Mouse (Mus musculus): ENCODE measurements around the gene Agap1.

The Agap1 gene

DNA sequence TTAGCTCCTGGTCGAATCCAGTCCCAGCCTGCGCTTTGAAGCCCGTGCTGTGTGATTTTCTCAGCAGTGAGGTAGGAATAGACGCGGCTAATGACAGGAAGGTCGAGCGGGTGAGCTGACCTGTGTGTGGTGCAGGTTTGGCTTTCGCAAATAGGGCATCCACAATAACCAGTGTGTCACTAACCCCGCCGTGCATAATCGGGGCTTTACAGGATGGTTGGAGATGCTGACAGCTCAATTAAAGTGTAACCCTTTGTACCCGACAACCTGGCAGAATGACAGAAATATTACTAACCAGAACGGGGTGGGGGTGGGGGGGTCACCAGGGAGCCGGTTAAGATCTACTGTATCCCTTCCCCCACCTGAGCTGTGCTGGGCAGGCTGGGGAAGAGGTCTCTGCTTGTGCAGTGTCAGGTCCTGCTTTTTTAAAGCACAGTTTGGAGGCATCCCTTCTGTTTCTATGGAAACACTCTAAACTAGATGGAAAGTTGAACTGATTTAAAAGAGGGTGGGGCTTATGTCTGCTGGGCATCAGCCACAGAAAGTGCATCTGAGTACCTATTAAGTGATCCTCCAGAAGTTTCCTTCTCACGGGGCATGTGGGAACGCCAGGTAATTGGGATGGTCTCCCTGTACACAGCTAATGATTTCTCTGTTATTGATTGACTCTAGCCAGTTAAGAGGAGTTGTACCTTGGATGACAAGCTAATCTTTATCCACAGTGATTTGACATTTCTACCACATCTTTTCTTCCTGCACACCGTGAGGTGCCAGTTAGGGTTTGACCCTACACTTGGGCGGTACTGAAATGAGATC lies 259.8 kb downstream of the Agap1 start:
- DNase-seq (ENCODE audit: low spot score), result no peak

GRCm38 (mm10) chr1:89716234-89716633 lies 261.6 kb downstream of the Agap1 start:
- no peak for DNase-seq (ENCODE audit: low spot score)

DNA sequence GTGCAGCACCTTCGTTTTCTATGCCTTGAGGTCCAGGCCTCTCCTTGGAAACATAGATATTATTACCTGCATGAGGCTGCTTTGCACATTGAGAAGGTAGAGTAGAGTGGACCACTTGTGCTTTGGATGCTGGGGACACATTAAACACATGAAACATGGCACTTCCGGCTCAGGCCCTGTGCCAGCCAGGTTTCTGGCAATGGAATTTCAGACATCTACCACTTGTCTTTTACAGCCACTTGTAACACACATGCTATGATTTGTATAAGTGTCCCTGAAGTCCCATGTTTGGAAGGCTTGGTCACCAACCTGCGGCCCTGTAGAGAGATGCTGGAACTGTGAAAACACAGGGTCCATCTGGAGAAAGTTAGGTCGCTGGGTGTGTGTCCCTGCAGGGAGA lies 262.5 kb downstream of the Agap1 start:
- no peak for DNase-seq (ENCODE audit: low spot score)

- DNase-seq (ENCODE audit: low spot score), result no peak
These were observed 264.3 kb downstream of the Agap1 start for GRCm38 (mm10) chr1:89718782-89719403.

DNA sequence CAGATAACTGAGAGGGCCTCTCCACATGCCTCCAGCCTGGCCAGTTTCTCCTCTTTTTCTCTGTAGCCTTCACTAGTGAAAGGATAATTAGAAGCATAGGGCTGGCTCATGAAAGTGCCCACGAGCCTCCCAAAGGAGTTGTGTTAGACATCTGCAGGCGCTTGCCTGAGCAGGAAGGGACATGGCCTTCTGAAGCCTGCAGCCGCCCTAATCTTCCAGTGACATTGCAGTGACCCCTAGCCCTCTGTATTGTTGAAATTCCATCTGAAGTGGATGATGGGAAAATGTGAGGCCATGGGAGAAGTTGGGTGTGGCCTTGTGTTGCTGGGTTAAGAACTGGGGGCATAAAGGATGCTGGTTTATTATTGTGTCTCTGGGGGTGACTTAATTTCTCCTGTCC lies 269.5 kb downstream of the Agap1 start:
- DNase-seq (ENCODE audit: low spot score), result no peak

GRCm38 (mm10) chr1:89724555-89724954 lies 269.9 kb downstream of the Agap1 start:
- no peak for DNase-seq (ENCODE audit: low spot score)

DNA sequence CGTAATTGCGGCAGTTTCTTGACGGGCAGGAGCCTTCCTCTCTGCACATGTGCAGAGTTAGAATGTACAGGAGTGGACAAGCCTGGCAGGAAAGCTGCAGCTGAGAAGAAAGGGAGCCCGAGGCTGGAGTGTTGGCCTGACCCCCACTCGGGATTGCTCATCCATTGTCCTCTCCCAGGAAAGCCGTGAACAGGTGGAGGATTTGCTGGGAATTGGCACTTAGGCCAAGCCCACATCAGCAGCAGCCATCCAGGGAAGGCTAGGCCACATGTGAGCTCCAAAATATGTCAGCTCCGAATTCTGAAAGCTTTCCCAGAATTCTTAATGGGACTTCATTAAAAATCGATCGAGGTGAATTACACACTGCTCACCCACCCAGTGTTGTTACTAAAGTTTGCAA lies 270.4 kb downstream of the Agap1 start:
- DNase-seq (ENCODE audit: low spot score), result no peak

DNA sequence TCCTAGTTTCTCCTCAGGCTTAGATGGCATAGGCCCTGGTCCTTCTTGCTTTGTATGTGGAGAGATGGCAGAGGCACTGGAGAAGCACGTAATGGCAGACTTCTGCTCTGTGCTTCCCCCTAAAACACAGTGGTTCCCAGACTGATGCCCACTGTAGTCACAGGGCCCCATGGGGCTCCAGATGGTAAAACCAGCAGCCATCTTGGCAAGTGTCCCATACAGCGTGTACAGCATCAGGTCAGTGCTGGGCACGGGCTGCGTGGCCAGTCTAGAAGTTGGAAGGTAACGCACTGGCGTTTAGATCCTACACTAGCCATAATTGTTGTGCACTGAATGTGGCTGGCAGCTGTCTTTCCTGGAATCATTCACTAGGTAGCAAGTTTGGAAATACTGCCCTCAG lies 273.9 kb downstream of the Agap1 start:
- no peak for DNase-seq (ENCODE audit: low spot score)

GRCm38 (mm10) chr1:89730589-89731195 lies 276.1 kb downstream of the Agap1 start:
- DNase-seq (ENCODE audit: low spot score), result no peak

DNA sequence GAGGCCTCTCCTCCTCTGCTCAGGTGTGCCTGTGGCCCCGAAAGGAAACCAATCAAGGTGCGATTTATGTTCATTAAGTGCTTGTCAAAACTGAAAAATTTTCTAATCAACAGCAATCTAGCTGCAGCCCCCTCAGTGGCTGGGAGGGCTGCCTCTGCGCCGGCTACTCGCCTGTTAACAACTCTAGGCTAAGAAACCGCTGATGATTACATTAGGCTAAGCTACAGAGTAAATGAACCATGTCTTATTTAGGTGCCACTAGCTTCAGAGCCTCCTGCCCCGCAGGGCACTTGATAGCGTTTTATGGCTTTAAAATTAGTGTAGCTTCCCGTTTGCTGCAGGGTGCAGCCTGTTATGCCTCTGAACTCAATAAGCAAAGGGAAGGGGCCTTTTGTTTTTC lies 279.8 kb downstream of the Agap1 start:
- no peak for DNase-seq (ENCODE audit: low spot score)

DNA sequence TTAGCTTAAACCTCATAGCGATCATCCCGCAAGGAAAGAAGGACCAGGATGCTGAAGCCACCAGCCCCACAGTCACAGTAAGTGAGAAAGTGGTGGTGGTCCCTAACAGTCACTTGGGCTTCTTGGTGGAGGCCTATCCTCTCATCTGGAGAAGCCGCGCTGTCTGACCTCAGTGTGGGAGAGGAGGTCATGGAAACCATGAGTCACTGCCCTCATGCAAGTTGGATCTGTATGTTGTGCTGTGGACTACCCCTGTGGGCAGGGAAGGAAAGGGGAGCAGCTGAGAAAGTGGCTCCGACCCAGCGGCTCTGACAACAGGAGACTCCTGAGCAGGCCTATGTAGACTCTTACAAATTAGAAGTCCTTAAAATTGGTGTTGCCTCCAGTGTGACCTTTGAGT lies 280.5 kb downstream of the Agap1 start:
- no peak for DNase-seq (ENCODE audit: low spot score)

DNA sequence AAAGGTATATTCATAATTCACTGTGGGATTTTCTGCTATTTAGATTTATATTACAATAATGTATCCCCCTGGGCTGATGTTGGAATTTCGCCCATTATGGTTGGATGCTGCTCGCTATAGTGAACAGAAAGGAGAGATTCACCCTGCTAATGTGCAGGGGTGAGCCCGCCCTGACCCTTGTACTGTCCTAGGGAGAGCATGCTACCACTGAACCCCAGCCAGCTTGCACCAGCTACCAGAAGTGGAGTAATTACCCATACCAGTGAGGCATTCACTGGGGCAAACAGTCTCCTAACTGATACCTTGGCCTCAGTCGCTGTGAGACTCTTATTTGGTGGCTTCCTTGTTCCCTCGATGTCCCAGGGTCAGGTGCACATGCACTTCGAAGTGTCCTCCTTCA lies 281.4 kb downstream of the Agap1 start:
- no peak for DNase-seq (ENCODE audit: low spot score)

DNA sequence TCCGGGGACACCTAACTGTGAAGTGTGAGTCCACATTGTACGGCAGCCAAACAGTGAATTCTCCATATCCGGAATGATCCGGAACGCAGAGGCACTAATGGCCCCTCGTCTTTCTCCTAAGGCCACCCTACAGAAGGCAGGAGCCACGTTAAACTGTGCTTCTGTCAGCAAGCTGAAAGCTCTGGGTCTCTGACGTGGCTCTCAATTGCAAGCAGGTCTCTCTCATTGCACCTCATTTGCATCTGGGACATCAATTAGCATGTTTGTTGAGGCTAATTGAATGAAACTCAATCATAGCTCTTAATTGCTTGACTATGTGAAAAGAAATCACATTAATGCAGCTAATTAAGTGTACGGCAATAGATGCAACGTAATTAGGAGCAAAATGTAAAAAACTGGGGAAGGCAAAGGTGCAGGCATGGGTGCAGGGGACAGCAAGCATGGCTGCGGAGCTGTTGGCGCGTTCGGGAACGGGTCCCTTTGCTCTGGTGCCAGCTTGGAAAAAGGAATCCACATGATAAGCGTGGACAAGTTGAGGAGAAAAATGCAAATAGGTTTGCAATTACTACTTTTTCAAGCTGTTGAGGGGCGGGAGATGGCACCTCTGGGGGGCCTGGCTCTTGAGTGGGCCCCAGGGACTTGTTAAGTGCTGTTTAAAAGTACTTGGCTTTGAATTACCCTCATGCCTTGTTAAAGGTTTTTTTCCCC lies 284.6 kb downstream of the Agap1 start:
- no peak for DNase-seq (ENCODE audit: low spot score)

DNA sequence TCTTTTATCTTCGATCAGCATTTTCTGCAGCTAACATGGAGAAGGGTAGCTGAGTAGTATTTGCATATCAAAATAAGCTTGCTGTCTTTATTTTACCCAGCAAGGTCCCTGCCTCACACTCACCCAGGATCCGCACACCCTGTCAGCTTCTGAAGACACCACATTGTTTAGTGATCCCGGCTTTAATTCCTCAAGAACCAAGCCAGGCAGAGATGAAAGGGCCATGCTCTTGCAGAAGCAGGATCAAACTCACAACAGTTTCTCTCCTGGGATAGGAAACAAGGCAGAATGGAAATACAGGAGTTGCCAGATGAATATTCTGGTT lies 285.1 kb downstream of the Agap1 start:
- DNase-seq (ENCODE audit: low spot score), result no peak

DNA sequence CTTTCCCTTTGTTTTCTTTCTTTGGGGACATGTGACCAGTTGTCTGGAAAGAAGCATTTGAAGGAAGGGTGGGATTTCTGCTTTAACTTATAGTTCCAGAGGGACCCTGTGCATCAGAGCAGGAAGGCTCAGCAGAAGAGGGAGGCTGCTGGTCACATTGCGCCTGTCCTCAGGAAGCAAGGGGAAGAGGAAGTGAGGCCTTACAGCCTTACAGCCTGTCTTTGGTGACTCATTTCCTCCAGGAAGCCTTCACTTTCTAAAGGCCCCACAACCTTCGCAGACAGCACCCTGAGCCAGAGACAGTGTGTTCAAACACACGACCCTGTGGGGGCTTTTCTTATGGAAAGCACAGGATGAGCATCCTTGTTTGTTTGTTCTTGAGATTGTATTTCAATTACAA lies 287.8 kb downstream of the Agap1 start:
- DNase-seq (ENCODE audit: low spot score), result no peak

GRCm38 (mm10) chr1:89746171-89746570 lies 291.6 kb downstream of the Agap1 start:
- DNase-seq (ENCODE audit: low spot score), result no peak

GRCm38 (mm10) chr1:89749666-89750065 lies 295.1 kb downstream of the Agap1 start:
- DNase-seq (ENCODE audit: low spot score), result no peak

DNA sequence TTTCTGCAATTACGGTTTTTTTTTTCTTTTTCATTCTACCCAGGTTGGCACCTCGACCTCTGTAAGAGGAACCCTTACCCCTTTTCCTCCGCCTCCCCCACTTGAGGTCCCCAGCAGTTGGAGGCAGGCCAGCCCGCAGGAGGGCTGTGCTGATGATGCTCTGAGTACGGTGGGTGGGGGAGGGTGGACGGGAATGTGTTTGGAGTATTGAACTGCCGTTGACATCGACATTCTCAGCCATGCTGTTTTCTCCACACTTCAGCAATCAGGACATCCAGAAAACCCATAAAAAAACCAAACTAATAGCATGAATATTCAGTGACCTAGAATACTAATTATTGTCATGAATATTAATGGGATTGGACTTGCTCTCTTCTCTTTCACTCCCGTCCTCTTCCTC lies 295.9 kb downstream of the Agap1 start:
- DNase-seq (ENCODE audit: low spot score), result no peak

DNA sequence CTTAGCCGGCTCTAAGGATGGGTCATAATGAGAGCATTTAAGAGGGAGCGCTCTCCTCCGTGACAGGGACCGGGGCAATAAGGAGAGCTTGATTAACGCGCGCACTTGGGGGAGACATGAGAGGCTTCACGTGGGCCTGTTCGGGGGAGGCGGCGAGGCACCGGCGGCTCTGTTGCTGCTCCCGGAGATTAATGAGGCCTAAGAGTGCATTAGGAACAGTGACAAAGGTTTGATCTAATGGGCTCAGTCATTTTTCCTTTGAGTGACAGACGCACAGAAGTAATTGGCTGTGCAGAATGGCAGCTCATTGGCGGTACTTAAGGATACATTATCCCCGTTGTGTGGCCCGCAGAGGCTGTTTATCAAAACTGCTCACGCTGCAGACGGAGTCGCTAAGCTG lies 296.3 kb downstream of the Agap1 start:
- no peak for DNase-seq (ENCODE audit: low spot score)

DNA sequence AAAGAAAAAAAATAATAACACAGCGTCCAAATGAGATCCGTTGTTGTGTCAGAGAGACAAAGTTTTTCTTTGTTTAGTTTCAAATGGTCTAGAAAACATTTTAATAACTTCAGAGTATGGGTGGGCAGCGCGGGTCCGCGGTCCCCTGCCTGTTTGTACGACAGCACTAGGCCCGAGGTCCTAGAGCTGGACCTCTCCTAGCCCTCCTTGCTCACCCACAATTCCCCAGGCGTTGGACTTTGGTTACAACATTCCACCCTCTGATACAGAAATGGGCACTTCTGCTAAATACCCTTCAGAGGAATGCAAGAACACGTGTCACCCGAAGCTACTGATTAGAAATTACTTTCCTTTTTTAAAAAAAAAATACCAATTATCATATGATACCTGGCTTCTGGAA lies 296.7 kb downstream of the Agap1 start:
- DNase-seq (ENCODE audit: low spot score), result no peak

- DNase-seq (ENCODE audit: low spot score), result no peak
These were observed 298.1 kb downstream of the Agap1 start for GRCm38 (mm10) chr1:89752659-89753058.

DNA sequence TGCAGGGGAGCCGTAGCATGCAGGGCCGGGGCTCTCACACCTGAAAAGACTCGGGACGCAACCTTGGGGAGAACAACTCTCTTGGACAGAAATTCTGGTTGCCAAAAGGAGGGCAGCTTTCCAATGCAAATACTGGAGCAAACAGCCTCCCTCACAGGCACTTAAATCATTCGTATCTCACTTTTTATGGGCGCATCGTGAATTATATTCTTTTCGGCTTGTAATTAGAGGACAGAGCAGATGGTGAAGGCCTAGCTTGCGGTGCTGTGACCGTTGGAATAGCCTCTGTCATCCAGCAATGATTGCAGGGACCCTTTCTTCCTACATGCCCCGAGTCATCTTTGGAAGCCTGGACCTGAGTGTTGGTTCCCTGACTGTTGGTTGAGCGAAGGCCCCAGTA lies 300.8 kb downstream of the Agap1 start:
- DNase-seq (ENCODE audit: low spot score), result no peak

DNA sequence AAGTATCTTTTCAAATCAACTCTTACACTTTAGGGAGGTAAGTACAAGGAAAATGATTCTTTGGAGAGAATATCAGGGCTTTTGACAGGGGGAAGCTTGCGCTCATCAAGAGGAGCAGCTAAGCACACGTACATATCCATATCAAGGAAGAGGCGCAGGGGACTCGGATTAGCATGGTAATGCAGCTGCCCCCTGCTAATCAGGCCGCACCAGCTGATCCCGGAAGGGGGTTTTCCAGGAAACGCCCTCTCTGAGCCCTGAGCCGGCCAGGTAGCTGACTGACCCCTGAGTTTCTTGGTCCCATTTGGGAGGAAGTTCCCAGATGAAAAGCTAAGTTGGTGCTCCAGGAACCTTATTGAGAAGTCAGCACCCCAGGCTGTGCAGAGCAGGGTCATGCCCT lies 301.8 kb downstream of the Agap1 start:
- DNase-seq (ENCODE audit: low spot score), result no peak
